Mouse (Mus musculus) brain, embryonic 18.5 days (tissue): Measurements from ENCODE around the gene Trpm1.

Experiments
- DNase-seq: peaks from one replicate; pipeline ENCODE4 v3.0.0-alpha.2; 2012; ENCODE audit warnings: low read depth, low spot score

Trpm1 gene

DNA sequence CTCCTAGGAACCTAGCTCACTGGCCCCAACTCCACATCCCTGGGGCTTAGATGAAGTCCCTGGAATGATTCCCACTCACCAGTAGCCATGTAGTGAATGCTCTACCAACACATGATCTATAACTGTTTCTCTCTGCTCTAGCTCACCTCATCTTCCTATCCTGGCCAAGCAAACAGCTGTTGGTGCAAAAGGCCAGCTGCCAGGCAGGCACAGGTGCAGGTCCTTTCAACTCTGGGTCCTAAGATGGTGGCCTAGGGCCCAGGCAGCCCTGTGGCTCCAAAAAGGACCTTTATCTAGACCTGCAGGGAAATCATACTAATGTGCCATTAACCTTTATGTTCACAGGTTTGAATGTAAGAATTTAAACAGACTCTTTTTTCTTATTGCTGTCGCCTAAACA, 10.3 kb downstream of the Trpm1 start:
- no peak for DNase-seq

DNA sequence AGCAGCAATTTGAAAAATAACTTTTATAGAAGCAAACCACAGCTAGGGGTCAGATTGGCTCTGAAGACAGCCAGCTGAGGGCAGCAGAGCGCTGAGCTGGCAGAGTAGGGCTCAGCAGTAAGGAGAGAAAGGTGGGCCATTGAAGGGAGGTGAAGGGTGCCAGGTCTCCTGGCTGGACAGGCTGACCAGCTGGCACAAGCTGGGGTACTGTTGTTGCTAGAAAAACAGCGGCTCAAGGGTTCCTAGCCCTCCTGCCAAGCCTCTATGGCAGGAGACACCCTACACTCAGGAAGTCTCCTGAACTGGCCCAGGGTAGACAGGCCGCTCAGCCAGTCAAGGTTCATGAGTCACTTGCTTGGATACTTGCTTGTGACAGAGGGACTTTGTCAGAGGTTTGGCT, 11.4 kb downstream of the Trpm1 start:
- DNase-seq: no peak

DNA sequence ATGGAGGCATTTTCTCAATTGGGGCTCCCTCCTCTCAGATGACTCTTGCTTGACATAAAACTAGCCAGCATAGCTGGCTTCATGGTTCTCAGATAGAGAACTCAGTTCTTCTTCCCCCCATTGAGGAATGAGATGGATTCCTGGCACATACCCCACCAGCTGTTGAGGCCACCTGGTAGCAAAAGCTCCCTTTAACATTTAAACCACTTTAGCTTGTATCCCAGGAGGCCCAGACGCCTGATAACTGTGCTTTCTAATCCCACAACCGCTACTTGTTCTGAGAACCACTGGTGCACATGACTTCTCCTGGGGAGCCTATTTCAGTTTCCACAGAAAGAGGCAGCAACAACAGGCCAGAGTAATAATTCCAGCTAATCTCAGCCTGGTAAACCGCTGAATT, 12.4 kb downstream of the Trpm1 start:
- no peak for DNase-seq

DNA sequence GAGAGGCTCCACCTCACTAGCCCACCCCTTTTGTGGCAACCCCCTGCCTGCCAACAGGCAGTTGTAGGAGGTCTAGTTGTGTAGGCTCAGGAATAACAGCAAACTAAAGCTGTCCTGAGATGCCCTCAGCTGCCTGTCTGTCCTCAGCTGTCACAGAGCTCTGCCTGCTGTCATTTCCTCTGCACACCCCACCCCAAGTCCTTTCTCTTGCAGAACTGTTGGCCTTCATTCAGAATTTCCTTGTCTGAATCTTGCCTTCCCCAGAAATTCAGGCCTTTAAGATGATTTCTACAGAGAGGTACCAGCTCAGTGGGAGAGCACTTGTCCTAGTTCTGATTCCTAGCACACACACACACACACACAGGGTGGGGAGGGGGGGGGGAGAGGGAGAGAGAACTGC, 13.1 kb downstream of the Trpm1 start:
- DNase-seq: no peak

DNA sequence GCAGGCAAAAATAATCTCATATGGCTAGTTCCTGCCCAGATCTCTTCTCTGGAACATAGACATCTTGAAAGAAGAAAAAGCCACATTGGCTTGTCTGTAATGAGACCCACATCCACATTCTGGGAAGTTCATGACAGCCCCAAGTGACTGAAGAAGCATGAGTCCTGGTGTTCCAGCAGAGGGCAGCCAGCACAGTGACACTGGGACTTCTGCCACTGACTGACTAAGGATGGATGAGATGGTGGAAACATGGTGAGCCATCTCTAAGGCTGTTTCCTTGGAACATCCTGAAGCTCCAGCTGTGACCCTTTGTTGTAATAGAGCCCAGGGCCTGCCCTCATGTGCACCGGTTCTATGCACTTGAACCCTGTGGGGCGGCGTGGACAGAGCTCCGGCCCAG, 25.7 kb downstream of the Trpm1 start:
- no peak for DNase-seq

DNA sequence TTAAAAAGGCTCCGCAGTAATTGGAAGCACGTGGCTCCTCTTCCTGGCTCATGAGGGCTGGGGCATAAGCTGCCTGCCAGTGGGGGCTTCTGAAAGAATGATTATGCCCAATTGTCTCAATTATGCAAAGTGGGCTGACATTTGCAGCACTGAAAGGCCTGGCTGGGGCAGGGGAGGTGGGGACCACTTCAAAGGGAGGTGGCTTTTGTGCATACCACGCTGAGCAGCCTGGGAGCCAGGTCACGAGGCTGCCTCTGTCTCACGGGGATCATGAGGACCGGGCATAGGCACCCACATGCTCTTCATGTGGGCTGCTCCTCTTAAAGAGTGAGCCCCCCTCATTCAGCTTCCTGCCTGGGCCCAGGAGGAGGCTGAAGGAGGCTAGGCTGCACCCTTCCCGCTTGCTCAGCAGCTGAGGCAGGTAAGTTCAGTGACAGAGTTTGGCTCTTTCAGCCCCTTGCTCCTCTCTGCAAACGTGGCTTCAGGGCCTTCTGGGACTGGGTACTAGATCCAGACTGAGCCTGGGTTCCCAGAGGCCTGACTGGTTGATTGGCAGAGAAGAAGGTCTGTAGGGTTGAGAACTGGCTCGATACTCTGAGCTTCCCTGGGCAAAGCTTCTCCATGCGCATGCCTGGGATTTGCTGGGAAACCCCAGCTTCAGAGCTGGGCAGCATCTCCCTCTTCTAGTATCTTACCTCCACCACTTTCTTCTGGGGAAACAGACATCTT, 31.7 kb downstream of the Trpm1 start:
- no peak for DNase-seq

DNA sequence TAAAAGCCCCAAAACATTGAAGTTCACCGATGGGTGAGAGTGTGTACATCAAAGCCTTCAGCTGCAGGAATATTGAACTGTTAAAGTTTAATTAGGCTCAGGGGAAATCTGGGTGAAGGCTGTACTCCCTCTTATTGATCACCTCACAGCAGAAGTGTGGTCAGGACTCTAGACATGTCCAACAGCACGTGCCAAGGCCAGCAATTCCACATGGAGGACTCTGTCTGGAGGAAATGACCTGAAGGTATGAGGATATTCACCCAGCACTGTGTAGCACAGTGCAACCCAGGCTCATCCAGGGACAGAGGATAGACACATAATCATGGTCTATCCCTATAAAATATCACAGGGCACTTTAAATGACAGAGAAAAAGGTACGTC, 32.3 kb downstream of the Trpm1 start:
- DNase-seq: no peak

DNA sequence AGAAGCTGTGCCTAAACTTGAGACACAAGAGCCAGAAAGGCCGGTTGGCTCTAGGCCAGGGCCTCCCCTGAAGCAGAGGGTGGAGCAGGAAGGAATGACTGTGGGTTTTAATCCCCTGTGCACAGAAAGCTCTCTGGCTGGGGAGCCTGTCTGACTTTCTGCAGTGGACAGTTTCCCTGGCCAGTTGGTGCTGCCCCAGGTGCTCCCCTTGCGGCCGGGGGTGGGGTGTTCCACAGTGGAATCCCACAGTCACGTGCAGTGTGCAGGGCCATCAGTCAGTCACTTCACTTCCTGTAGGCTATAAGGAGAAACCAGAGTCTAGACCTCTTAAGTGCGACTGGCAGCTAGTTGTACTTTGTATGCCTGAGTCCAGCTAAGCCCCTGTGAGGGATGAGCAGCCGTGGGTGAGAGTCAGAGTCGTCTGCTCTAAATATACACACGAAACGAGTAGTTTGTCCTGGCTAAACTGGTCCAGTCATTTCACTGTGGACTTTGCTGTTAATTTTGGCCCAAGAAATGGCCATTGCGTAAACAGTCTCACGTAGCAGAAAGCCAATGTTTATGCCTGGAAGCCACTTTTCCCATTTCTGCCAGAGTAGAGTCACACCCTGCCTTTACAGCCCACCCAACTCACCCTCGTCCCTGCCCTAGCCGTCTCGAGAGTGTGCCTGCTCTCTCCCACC, 38.8 kb downstream of the Trpm1 start:
- DNase-seq: no peak

DNA sequence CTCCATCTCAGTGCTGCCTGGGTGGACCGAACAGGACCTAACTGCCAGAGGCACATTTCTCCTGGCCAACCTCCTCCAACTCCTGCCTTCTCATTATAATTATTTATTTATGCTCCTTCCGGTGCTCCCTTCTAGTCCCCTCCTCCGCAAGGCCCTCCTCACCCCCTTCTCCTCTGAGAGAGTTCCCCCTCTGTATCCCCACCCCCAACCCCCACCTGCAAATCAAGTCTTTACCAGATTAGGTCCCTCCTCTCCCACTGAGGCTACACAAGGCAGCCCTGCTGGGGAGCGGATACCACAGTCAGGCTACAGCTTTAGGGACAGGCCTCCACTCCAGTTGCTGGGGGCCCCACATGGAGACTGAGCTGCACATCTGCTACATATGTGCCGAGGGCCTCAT, 39.8 kb downstream of the Trpm1 start:
- DNase-seq: no peak

DNA sequence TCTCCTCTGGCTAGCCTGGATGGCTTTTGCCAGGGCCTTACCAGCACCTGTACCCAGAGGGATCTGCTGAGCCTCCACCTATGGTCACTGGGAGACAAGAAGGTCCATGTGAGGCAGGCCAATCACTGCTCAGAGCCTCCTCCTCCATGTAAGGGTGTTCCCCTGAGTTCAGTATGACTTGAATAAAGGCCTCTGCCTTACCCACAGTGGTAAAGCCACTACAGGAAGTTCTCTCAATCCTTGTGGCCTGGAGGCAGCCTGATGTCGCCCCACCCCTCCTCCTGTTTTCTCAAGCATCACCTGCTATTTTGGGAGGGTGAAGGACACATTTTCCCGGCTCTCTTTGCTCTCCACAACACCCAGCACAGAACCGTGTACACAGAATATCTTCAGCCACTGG, 42.5 kb downstream of the Trpm1 start:
- DNase-seq: no peak

DNA sequence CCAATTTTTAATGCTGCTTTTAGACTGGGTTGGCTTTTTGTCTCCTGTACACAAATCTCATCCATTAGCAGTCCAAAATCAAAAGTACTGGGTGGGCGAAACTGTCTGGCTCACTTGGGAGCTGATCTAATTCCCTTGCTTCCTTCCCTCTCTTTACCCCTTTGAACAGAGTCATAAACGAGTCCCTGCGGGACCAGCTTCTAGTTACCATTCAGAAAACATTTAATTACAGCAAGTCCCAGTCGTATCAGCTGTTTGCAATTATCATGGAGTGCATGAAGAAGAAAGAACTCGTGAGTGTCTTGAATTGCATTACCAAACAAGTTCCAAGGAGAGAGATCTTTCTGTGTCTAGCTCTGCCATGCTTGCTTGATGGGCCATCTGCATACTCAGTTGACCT, 55.1 kb downstream of the Trpm1 start:
- no peak for DNase-seq

DNA sequence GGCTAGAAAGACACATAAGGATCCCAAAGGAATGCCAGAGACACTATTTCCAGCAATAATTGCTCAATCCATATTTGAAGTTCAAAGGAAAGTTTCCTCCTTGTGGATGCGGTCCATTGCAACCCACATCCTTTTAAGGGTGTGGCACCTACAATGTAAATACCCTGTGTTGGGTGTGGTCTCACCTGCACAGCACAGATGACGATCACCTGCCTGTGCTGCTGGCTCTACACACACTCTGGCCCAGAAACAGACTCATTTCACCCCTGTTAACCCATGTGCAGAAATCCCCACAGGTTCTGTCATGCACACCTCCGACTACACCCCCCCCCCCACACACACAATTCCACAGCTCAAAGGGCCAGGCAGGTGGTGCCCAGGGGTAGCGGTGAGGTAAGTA, 59.2 kb downstream of the Trpm1 start:
- DNase-seq: no peak

DNA sequence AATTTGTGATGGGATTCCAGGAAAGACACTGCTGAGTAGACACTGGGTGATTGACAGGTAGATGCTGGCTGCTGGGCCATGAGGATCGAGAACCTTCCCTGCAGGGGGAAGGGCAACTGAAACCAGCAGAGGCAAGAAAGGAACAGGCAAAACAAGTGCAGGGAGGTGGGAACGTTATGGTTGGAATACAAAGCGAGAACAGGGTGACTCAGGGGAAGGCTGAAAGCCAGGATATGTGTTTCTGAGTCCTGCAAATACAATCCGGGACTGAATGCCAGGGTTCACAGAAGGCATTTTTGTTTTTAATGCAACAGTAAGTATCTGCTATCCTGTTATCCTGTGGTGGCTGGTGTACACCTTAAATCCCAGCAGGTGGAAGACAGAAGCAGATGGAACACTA, 60.4 kb downstream of the Trpm1 start:
- no peak for DNase-seq

DNA sequence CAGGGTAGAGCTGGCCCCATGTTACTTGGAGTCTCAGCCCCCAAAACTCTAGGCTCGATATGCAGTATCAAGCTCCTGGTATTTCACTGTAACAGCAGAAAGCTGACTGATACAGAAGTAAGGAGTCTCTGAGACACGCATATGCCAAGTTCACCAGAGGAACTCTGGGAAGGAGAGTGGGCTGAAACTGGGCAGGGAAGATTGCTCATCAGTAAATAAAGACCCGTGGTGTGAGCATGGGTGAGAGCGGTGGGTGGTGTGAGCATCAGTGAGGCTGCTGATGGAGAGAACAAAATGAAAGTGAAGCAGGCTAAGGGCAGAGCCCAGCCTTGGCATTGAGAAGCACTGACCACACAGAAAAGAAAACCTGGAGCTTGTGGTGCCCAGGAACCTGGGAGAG, 62.0 kb downstream of the Trpm1 start:
- DNase-seq: no peak

DNA sequence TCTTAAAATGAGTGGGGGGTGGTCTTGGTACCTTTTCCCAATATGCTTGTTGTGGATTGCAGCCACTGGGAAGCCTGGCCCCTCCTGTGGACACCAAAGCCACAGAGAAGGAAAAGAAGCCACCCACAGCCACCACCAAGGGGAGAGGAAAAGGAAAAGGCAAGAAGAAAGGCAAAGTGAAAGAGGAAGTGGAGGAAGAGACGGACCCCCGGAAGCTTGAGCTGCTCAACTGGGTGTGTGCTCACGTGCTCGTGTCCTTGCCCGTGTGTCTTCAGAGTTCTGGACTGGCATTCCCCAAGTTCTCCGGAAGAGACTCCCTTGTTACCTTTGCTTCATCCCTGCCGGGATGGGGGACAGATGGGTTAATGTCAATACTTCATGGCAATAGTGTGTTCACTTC, 63.8 kb downstream of the Trpm1 start:
- DNase-seq: no peak

DNA sequence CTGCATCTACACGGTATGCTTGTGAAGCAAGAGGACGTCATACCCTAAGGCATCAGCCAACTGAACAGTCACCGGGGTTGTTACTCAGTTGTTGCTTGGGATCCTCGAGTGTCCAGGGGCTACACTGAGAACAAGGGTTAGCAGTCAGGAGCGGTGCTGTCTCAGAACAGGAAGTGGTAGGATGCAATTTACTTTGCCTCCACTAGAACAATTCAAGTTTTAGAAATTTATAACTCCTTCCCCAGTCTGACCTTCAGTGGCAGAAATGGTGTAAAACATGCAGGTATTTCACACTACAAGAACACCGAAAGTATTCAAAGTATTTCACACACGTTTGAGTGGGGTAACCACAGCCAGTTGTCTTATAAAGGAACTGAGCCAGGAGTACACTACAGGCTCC, 66.1 kb downstream of the Trpm1 start:
- DNase-seq: no peak

DNA sequence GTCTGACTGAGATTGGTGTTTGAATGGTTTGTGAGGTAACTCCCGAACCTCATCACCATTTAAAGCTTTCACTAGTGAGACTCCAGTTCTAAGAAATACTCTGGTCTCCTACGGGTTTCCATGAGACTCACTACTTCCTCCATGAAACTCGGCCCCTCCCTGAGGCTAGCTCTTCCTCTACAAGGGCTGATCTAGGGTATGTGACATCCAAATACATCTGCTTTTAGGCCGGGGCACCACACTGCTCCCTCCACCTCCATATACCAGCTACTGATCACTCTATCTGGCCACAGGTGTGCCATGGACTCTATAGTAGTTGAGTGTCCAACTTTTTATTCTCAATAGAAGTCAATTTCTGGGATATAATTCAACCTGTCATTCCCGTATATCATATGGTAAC, 69.6 kb downstream of the Trpm1 start:
- no peak for DNase-seq

DNA sequence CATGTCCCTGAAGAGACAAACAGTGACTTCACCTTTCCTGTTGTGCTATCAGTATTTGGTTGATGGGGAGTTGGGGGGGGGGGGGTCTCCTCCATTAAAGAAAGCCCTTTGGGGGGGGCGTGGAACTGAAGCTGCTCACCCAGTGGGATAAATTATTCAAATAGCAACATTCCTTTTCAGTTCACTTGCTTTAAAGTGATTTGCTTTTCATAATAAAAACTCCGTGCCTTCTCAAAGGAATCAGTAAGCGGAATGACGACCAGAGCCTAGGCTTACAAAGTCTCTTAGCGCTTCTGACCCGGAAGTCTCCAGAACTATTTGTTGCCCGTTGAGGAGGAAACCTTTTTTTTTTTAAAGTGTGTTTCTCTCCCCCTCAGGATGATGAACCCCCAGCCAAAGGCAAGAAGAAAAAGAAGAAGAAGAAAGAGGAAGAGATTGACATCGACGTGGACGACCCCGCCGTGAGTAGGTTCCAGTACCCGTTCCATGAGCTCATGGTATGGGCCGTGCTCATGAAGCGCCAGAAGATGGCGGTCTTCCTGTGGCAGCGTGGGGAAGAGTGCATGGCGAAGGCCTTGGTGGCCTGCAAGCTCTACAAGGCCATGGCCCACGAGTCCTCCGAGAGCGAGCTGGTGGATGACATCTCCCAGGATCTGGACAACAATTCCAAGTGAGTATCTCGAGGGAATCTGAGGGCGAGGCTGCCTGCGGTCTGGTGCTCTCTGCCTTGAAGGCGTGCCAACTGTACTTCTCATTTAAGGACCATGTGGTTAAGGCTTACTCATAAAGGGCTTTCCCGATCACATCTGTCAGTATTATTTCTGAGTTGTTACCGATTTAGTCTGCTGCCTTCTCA, 72.9 kb downstream of the Trpm1 start:
- DNase-seq: no peak

DNA sequence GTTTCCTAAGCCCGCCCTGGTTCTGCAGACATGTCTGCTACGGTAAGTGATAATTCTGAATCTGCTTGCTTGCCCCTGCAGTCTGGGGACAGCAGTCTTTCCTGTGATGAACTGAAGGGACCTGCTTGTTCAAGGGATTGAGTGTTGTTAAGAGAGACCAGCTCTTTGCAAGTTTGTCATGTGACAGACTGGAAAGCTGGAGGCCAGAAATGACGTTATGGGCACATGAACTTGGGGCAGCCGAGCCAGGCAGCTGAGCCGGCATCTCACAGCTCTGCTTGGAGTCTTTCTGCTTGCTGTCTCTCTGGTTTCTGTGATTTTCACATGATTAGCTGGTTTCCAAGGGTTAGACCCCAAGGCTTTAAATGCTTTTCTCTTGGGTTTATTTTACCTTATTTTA, 74.0 kb downstream of the Trpm1 start:
- no peak for DNase-seq

DNA sequence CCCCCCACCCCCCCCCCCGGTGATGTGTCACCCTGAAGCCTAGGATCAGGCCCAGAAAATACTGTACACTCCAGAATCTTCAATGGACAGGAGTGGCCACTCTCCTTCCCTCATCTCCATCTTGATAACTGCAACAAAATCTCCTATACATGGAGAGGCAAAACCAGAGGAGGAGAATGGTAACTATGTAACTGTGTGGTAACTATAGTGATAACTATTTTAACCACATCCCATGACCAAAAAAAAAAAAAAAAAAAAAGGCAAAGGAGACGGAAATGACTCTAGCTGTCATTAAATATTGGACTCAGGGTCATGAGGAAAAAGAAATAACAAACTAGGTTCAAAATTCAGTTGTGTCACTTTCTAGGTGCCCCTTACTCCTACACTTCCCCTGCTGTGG, 74.7 kb downstream of the Trpm1 start:
- no peak for DNase-seq

DNA sequence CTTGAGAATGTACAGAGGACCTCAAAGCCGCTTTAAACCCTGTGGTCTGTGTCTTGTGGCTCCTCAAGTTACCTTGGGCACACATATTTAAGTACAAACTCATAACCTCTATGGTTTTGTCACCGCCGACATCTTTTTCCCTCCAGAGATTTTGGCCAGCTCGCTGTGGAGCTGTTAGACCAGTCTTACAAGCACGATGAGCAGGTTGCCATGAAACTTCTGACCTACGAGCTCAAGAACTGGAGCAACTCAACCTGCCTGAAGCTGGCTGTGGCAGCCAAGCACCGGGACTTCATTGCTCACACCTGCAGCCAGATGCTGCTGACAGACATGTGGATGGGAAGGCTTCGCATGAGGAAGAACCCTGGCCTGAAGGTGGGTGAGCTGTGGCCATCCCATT, 76.3 kb downstream of the Trpm1 start:
- no peak for DNase-seq

DNA sequence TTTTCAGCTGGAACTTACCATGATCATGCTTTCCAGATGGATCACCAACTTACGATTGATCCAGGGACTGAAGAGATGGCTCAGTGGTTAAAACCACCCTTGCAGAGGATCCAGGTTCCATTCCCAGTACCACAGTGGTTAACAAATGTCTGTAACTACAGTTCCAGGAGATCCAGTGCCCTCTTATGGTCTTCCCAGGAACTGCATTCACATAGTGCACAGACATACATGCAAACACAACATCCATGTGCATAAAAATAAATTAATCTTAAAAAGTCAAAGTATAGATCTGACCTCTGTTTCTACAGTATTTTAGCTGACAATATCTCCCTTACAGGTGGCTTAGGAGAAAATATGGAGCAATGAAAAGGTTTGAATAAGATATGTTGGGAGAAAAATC, 77.4 kb downstream of the Trpm1 start:
- DNase-seq: no peak

DNA sequence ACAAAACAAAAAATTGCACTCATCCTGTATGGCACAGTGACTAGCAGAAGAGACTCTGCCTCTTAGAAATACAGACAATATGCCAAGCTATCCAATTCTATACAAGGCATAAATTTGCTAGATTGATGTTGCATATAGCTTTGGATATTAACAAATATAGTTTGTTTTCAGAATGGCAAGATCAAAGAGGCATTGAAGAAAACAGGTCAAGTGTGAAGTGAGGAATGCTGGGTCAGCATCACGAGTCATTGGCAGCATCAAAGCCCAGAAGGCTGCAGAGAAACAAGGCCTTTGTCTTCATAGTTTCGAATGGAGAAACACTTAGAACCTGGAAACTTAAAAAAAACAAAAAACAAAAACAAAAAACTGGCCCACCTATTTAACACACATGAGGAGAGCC, 78.4 kb downstream of the Trpm1 start:
- DNase-seq: no peak
